ENCODE assay signal across 23 mouse cellular contexts in genomic region chr7:35106614-35107013, GRCm38 (mm10). TPM values are rescaled to one million over a fixed set of nuclear protein-coding genes. Genes with fewer than 3 reads are reported as not detected.
A peak's percentile ranks its signal among the peaks of the same experiment; 100 is the strongest.
DNase-seq lines count a peak whose midpoint lies in the region; ATAC-seq and TF ChIP-seq lines count a peak whose summit lies in the region.
"Had no signal": no experiment of that assay in that cellular context is flagged by ENCODE, and none has a peak within 500 bp of the region (broad histone marks: within the 10 kb centered on the region; RNA-seq: fewer than 3 reads in every experiment).

No protein-coding gene starts in this region.

- TF ChIP-seq CTCF in midbrain, postnatal 0 days (IDR thresholded peaks at IDR 0.05) = no peak

- ATAC-seq in common myeloid progenitor, adult 5-6 weeks (replicated peaks; ENCODE audit: low read depth, poor library complexity, severe bottlenecking) = 0 out of 2 replicates have a peak, but pooled peaks have one; percentile 36
- peak; percentile 43 for ATAC-seq in megakaryocyte, adult 5-6 weeks (ENCODE audit: poor library complexity, severe bottlenecking)
- no peak for ATAC-seq in midbrain, postnatal 0 days (ENCODE audit: low FRiP score)
- ATAC-seq: forebrain, embryonic 14.5 days; forebrain, embryonic 16.5 days had no signal

- no peak overlapping the region for H3K27ac ChIP-seq in midbrain, postnatal 0 days (ENCODE audit: low read depth, low read length)
- H3K27ac ChIP-seq: embryonic facial prominence, embryonic 13.5 days; embryonic facial prominence, embryonic 15.5 days; forebrain, embryonic 10.5 days; forebrain, embryonic 12.5 days had no signal

- DNase-seq in lung, postnatal 36 days = peak; percentile 24
- no peak for DNase-seq in lung, postnatal 25 days (ENCODE audit: low spot score)
- no peak for DNase-seq in midbrain, postnatal 0 days (ENCODE audit: low spot score)
- DNase-seq in yolk sac, embryonic 10.5 days (ENCODE audit: low spot score) = no peak
- DNase-seq in retina, postnatal 1 day = no peak
- DNase-seq: adrenal gland, adult 2 months; adrenal gland, postnatal 10 days; adrenal gland, postnatal 25 days; cerebellum, adult 11-12 months; cerebellum, adult 2 months; cerebellum, adult 9-10 months; cerebellum, postnatal 10 days; cerebellum, postnatal 25 days; embryo, embryonic 11 days had no signal

- no peaks in the 10 kb centered on the region for H3K9me3 ChIP-seq in midbrain, postnatal 0 days (ENCODE audit: low read length)
- H3K9me3 ChIP-seq: embryonic facial prominence, embryonic 13.5 days; embryonic facial prominence, embryonic 15.5 days; forebrain, embryonic 12.5 days had no signal

- H3K36me3 ChIP-seq in midbrain, postnatal 0 days (ENCODE audit: insufficient read depth, low read length) = no peaks in the 10 kb centered on the region
- H3K36me3 ChIP-seq: embryonic facial prominence, embryonic 13.5 days; embryonic facial prominence, embryonic 15.5 days; forebrain, embryonic 10.5 days; forebrain, embryonic 12.5 days had no signal

- H3K4me3 ChIP-seq in midbrain, postnatal 0 days (ENCODE audit: low read depth, low read length) = no peak overlapping the region
- H3K4me3 ChIP-seq: embryonic facial prominence, embryonic 13.5 days; embryonic facial prominence, embryonic 15.5 days; erythroblast, embryonic 14.5 days; forebrain, embryonic 10.5 days; forebrain, embryonic 12.5 days had no signal

- H3K9ac ChIP-seq in midbrain, postnatal 0 days (replicated peaks; ENCODE audit: low read length, poor library complexity, severe bottlenecking) = no peak overlapping the region
- H3K9ac ChIP-seq: embryonic facial prominence, embryonic 13.5 days; embryonic facial prominence, embryonic 15.5 days; forebrain, embryonic 12.5 days had no signal

- H3K4me1 ChIP-seq in midbrain, postnatal 0 days (ENCODE audit: insufficient read depth, low read length) = no peaks in the 10 kb centered on the region
- H3K4me1 ChIP-seq: embryonic facial prominence, embryonic 13.5 days had no signal

- no peak overlapping the region for H3K4me2 ChIP-seq in midbrain, postnatal 0 days (ENCODE audit: low read depth, low read length, poor library complexity, severe bottlenecking)
- H3K4me2 ChIP-seq: embryonic facial prominence, embryonic 13.5 days; embryonic facial prominence, embryonic 15.5 days; forebrain, embryonic 12.5 days had no signal

- no peaks in the 10 kb centered on the region for H3K27me3 ChIP-seq in midbrain, postnatal 0 days (ENCODE audit: insufficient read depth, low read length)
- H3K27me3 ChIP-seq: embryonic facial prominence, embryonic 13.5 days; embryonic facial prominence, embryonic 15.5 days; forebrain, embryonic 12.5 days had no signal

- 81% methylated on average over 7 of the region's 7 CpGs for WGBS in midbrain, postnatal 0 days

RNA-seq across cellular contexts. Expression of gene Cebpa, which starts 12.5 kb away (rescaled TPM):
- 14.3 and 19.7 TPM in 2 replicates for total RNA-seq in common myeloid progenitor, adult 5-6 weeks (2017)
- total RNA-seq in megakaryocyte, adult 5-6 weeks (2015) = 48.7 and 57.0 TPM in 2 replicates
- total RNA-seq in megakaryocyte, adult 5-6 weeks (2017) = 21.7 and 22.4 TPM in 2 replicates
- 3.9 and 11.3 TPM in 2 replicates for total RNA-seq in midbrain, postnatal 0 days (2014; rRNA removed)
- 0.44 and 0.67 TPM in 2 replicates for polyA plus RNA-seq in midbrain, postnatal 0 days (2015; fragmentation: Nextera tagmentation; extraction: Ambion mirVana)

RNA-seq across cellular contexts. Expression of gene Cebpg, which starts 50.2 kb away (rescaled TPM):
- total RNA-seq in common myeloid progenitor, adult 5-6 weeks (2017) = 29.8 and 33.7 TPM in 2 replicates
- 29.8 and 33.5 TPM in 2 replicates for total RNA-seq in megakaryocyte, adult 5-6 weeks (2015)
- 60.1 and 86.5 TPM in 2 replicates for total RNA-seq in megakaryocyte, adult 5-6 weeks (2017)
- 13.9 and 31.9 TPM in 2 replicates for total RNA-seq in midbrain, postnatal 0 days (2014; rRNA removed)
- polyA plus RNA-seq in midbrain, postnatal 0 days (2015; fragmentation: Nextera tagmentation; extraction: Ambion mirVana) = 10.8 and 12.8 TPM in 2 replicates
